Mouse (Mus musculus) adrenal gland, postnatal 36 days (tissue): ENCODE measurements at regions not wholly inside any gene's neighbourhood (a gene's known extent, or its start where the extent isn't known, plus 50 kb on each side); places are given as distances from the start of the nearest gene placed in this dataset.
"Not testable (repeated sequence)": the region's sequence is repeated elsewhere in the genome, so short reads cannot be mapped to it uniquely, and the experiment has no call there.

Source experiments
- DNase-seq, 2 experiments: peaks; one replicate each; pipeline ENCODE4 v3.0.0; 2021; ENCODE audit warnings: mixed read lengths in 1 of 2

DNA sequence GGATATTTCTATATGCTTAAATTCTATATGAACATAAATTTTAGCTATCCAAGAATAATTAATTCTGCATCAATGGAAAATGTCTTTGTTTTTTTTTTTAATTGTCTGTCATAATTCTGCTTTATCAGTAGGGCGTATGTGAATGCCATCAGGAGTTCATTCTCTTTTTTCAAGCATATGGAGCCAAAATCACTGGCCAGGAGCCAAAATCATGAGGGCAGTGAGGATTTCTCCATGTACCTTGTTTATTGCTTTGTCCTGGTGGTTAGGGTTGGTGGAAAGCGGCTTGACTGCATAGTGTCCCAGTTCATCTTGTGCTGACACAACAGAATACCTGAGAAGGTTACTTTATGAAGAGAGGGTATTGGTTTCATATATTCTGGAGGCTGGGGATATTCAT lies 243.9 kb downstream of the AI429214 start:
- DNase-seq, result no peak

- DNase-seq, result no peak
Observed at GRCm38 (mm10) chr8:37239354-37239753, 245.9 kb downstream of the AI429214 start.

DNA sequence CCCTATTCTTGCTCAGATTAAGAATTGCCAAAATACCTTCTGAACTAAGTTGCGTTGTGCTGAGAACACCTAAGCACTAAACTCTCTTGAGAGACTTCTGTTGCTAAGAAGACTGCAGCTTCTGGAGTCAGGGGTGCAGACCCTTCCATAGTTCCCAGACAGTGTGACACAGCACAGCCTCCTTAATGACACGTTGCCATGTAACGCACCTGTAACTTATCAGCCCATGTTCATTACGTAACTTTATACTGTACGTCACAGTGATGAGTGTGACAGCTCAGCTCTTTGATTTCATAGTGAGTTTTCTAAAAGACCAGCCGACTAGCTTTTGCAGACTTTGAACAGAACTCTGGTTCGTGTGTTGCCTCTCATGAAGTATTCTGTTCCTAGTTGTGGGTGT lies 257.8 kb downstream of the AI429214 start:
- DNase-seq, result not testable (repeated sequence)

GRCm38 (mm10) chr8:37291069-37291850 lies 297.9 kb downstream of the AI429214 start:
- no peak for DNase-seq
